Mouse (Mus musculus): ENCODE measurements around the gene Tekt1.

The Tekt1 gene

GRCm38 (mm10) chr11:72391181-72391580 is 28.9 kb upstream of the Tekt1 start:
- no peak for DNase-seq (ENCODE audit: extremely low read depth, insufficient read length, low spot score)

- DNase-seq (ENCODE audit: extremely low read depth, insufficient read length, low spot score): no peak
Observed at GRCm38 (mm10) chr11:72389407-72390142, 27.3 kb upstream of the Tekt1 start.

GRCm38 (mm10) chr11:72388113-72388529 is 25.9 kb upstream of the Tekt1 start:
- DNase-seq (ENCODE audit: extremely low read depth, insufficient read length, low spot score): no peak

- no peak for DNase-seq (ENCODE audit: extremely low read depth, insufficient read length, low spot score)
Observed at GRCm38 (mm10) chr11:72379351-72379750, 17.1 kb upstream of the Tekt1 start.

- no peak for DNase-seq (ENCODE audit: extremely low read depth, insufficient read length, low spot score)
Observed at GRCm38 (mm10) chr11:72378222-72378621, 16.0 kb upstream of the Tekt1 start.

DNA sequence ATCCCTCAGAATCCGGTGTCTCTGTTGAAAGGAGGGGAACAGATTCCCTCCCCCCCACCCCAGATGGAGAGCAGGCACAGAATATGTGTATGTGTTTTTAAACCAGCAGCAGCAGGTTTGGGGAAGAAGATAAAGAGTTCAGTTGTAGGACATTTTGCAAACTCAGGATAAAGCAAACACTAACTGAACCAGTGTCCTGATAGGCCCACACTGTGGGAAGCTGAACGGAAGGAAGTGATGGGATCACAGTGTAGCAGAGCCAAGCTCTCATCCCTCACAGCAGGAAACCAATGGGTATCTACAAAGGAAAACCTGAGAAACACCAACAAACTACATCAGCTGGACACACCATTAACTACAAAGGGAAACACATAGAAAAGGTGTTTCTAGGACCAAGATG is 14.3 kb upstream of the Tekt1 start:
- no peak for DNase-seq (ENCODE audit: extremely low read depth, insufficient read length, low spot score)

DNA sequence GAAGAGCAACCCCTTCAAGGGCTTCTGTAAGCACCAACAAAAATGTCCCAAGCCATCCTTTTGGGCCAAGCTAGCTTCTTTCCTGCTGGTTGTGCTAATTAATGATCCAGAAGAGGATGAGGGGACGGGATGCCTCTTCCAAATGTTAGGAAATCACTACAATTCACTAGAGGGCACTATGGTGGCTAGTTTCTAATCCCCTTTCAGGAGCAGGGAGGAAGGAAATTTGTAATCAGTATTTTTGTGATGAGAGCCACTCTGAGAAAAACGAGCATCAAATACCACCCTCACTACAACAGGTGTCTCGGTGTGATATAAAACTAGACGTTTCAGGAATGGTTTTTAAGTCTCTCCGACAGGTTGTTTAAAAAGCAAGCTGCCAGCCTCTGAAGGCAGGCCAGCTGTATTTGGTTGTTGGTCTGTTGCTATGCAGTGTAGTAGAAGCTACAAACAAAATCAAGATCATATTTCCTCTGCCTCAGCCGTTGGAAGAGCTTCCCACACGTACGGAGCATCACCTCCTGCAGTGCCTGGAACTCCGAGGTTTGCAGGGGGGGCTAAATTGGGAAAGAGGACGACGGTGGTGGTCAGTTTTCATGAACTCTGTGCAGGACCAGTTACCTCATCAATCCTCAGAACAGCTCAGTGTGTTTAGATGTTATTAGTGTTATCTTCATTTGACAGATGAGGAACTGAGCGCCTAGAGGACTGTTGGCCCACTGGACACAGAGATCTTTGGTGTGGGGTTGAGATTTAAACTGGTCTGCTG is 7.8 kb upstream of the Tekt1 start:
- no peak for DNase-seq (ENCODE audit: extremely low read depth, insufficient read length, low spot score)

GRCm38 (mm10) chr11:72367934-72368674 is 5.9 kb upstream of the Tekt1 start:
- DNase-seq (ENCODE audit: extremely low read depth, insufficient read length, low spot score): no peak

- DNase-seq (ENCODE audit: extremely low read depth, insufficient read length, low spot score): no peak
Observed at GRCm38 (mm10) chr11:72366126-72366525, 3.9 kb upstream of the Tekt1 start.

DNA sequence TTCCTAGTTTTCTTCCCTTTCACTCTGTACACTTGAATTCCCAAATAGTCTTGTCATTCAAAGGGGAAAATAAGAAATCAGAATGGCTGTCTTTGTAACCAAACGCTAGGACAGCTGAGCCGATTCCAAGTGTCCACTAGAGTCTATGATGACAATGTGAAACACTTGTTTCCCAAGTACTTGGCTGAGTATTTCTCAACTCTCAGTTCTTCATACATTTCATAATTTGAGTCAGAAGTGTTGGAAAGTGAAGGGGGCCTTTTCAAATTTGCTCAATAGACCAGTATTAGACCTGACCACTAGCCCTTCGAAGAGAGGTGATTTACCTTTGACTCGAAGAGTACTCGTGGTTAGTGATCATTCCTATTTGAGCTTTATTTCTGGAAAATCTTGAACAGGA is 2.3 kb upstream of the Tekt1 start:
- no peak for DNase-seq (ENCODE audit: extremely low read depth, insufficient read length, low spot score)

GRCm38 (mm10) chr11:72363523-72364240 is 1.4 kb upstream of the Tekt1 start:
- DNase-seq (ENCODE audit: extremely low read depth, insufficient read length, low spot score): no peak

GRCm38 (mm10) chr11:72361385-72362346 is 576 bp downstream of the Tekt1 start:
- DNase-seq (ENCODE audit: extremely low read depth, insufficient read length, low spot score): no peak

DNA sequence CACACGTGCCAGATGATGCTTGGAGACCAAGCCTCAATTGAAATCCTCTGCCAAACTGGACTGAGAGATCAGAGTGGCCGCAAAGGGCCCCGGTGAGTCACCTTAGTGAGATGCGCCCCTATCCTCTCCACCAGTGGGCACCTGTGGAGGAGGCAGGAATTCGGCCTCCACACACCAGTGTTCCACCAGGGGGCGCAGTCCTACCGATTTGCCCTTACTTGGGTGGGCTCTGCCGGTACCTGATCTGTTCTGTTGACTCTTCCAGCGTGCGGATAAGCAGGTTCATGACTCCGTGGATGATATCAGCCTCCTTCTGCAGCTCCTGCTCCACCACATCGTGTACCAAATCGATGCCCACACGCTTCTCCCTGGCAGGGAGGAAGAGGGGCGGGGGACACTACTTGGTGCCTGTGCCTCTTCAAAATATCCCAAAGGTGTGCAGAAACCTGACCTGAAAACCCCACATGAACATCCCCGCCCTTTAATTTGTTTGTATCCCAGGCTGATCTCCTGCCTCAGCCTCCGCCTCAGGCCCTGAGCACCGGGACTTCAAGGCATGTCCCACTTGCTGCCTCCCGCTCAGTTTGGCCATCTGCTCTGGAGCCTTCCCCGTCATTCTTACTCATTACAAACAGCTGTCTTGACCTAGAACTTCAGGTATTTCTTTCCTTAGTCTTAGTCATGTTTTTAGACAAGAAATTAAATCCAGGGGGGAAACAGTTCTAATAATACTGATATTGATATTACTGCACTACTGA is 7.1 kb downstream of the Tekt1 start:
- no peak for DNase-seq (ENCODE audit: extremely low read depth, insufficient read length, low spot score)

DNA sequence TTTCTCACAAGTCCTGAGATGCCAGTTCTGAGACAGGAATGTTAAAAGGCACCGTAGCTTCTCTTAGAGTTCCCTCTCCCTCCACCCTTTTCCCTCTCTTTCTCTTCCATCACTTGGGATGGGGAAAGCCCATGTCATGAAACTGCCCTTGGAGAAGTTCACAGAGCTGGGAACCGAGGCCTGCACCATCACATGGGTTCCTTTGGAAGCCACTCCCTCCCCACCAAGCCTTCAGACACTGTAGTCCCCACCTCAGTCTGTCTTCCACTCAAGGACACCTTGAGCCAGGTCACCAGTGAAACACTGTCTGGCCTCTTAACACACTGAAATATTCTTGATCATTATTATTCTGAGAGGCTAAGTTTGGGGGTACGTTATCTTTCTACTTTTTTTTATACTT is 9.1 kb downstream of the Tekt1 start:
- no peak for DNase-seq (ENCODE audit: extremely low read depth, insufficient read length, low spot score)

DNA sequence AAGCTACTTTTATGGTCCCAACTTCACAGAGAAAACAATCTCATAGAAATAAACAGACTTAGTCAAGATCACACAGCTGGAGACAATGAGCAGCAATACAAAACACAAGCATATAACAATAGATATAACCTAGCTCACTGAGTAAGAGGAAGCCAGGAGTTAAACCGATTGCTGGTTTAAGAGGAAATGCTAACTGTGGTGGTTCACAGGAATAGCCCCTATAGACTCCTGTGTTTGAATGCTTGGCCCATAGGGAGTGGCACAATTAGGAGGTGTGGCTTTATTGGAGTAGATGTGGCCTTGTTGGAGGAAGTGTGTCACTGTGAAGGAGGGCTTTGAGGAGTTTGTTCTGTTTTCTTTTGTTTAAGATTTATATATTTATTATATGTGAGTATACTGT is 10.0 kb downstream of the Tekt1 start:
- no peak for DNase-seq (ENCODE audit: extremely low read depth, insufficient read length, low spot score)

DNA sequence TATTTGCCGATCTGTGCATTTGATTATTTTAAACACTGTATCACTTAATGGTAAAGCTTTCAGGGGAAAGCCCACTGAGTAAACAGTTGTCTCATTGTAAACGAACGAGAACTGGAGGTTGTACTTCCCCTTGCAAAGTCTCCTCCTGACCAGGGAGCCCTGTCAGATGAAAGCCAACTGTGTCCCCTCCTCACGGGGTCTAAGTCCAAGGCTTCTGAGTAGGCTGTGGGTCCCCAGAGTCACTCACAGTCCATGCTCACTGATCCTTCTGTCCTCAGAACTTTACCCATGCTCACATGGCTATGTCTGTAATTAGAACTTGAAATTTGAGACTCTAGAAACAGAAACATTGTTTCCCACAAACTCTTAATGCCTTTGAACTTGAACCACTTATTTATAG is 12.6 kb downstream of the Tekt1 start:
- no peak for DNase-seq (ENCODE audit: extremely low read depth, insufficient read length, low spot score)

DNA sequence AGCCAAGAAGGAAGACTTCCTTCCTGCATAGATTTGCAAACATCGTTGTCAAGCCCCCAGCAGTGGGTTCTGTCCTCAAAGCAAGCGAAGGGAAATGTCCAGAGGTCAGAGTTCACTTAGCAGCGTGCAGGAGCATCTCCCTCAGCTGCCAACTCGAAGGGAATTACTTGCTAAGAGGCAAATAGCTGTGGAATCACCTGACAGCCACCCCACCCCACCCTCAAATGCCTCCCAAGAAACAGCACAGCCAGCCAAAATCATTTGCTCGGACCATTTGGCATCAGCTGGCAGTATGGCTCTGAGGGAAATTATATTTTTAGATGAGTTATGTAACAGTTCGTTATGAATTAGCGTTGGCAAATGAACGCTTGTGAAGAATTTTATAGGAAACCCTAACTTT is 13.2 kb downstream of the Tekt1 start:
- no peak for DNase-seq (ENCODE audit: extremely low read depth, insufficient read length, low spot score)

DNA sequence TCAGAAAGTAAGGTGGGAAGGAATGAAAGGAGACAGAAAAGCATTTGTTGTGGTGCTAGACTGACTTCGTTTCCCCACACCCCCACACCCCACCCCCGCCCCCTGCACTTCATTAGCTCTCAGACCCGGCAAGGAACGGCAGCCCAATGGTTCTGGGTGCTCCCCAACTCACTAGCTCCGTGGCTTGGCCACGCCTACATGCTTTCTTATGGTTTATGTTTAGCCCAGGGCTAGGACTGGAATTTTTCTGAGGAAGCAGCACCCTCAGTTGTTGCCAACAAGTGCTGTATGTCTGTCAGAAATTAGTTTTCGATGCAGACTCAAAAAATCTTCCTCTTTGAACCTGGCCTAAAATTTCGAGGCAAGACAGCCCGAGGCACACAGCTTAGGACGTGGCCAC is 13.7 kb downstream of the Tekt1 start:
- DNase-seq (ENCODE audit: extremely low read depth, insufficient read length, low spot score): no peak

GRCm38 (mm10) chr11:72344486-72344885 is 17.8 kb downstream of the Tekt1 start:
- no peak for DNase-seq (ENCODE audit: extremely low read depth, insufficient read length, low spot score)

All from 3134 (cell line).